Mouse (Mus musculus): ENCODE results near the gene Cyfip1. TPM values are rescaled to one million over a fixed set of nuclear protein-coding genes. Genes with fewer than 3 reads are reported as not detected.

Cyfip1 gene
- polyA plus RNA-seq, 1 experiment from 2014 or later = 45.1 TPM

DNA sequence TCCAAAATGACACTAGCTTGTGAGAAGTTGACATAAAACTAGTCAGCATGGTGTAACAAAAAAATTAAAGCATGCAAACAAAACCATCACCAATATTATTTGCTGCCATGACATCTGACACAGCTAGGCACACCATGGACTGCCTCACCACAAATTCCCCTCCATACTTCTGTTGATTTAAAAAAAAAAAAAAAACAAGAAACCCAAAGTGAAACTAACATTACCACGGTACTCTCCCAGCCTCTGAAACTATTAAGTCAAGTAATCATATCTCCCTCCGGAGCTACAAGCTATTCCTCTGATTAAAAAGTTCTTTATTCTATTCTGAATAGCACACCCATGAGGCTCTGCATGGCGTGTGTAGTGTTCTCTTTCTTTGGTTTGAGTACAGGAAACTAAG is 115.6 kb downstream of the Cyfip1 start:
- no peaks in the 10 kb centered on the region for H3K27me3 ChIP-seq (replicated peaks; ENCODE audit: control insufficient read depth, insufficient read depth, low read length)
- no peak overlapping the region for H3K4me3 ChIP-seq (ENCODE audit: low read length)
- H3K9ac ChIP-seq (ENCODE audit: low read depth, low read length) = no peak overlapping the region
- 83% methylated on average over 3 of the region's 3 CpGs for WGBS
- no peaks in the 10 kb centered on the region for H3K9me3 ChIP-seq (ENCODE audit: control insufficient read depth, low read length)
- ATAC-seq = no peak
- no peak overlapping the region for H3K4me2 ChIP-seq (ENCODE audit: low read length)
- peaks cover 6% of the 10 kb centered on the region for H3K4me1 ChIP-seq (ENCODE audit: control insufficient read depth, insufficient read depth, low read depth, low read length)
- no peak overlapping the region for H3K27ac ChIP-seq (ENCODE audit: low read depth, low read length)
- peaks cover 8% of the 10 kb centered on the region for H3K36me3 ChIP-seq (ENCODE audit: control insufficient read depth, insufficient read depth, low read length)

DNA sequence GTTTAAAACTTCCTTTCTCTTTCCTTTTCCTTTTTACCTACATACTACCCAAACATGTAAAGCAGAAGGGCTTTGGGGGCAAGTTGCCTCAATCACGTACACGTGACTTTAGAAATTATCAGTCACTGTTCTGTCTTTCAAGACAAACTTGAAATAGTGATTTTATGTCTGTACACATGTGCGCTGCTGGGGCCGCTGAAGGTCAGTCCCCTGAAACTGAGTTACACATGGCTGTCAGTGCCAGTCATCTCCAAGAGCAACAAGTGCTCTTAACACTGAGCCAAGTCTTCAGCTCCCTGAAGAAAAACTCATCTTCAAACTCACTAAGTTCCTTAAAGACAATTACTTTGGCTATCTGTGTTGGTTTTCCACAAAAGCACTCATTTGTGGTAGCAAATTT is 116.4 kb downstream of the Cyfip1 start:
- Histone ChIP-seq H3K27me3 (replicated peaks; ENCODE audit: control insufficient read depth, insufficient read depth, low read length) (no peaks in the 10 kb centered on the region), H3K36me3 (ENCODE audit: control insufficient read depth, insufficient read depth, low read length) (peaks cover 8% of the 10 kb centered on the region), H3K9me3 (ENCODE audit: control insufficient read depth, low read length) (no peaks in the 10 kb centered on the region), H3K4me2 (ENCODE audit: low read length) (no peak overlapping the region), H3K4me1 (ENCODE audit: control insufficient read depth, insufficient read depth, low read depth, low read length) (peaks cover 8% of the 10 kb centered on the region), H3K4me3 (ENCODE audit: low read length) (no peak overlapping the region), H3K27ac (ENCODE audit: low read depth, low read length) (no peak overlapping the region), H3K9ac (ENCODE audit: low read depth, low read length) (no peak overlapping the region)
- WGBS = 98% methylated on average over 4 of the region's 4 CpGs
- ATAC-seq = no peak

DNA sequence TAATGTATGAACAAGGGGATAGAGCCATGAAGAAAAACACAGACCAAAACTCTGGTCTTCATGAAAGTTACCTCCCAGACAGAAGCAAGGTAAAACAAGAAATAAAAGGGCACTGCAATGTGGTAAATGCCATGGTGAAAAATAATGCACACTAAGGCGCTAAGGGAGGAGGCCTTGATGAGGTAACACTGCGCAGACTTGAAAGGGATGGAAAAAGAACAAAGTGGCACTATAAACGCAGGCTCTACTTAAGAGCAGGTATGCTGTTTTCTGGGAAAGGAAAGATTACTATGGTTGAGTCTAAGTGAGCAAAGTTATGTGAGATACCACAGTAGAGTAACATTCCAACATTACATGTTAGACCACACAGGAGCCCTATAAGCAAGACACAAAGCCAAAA is 118.3 kb downstream of the Cyfip1 start:
- Histone ChIP-seq H3K36me3 (ENCODE audit: control insufficient read depth, insufficient read depth, low read length) (peaks cover 2% of the 10 kb centered on the region; the same call in 1 of the 2 replicates), H3K4me2 (ENCODE audit: low read length) (no peak overlapping the region), H3K4me3 (ENCODE audit: low read length) (no peak overlapping the region), H3K9ac (ENCODE audit: low read depth, low read length) (no peak overlapping the region), H3K27ac (ENCODE audit: low read depth, low read length) (no peak overlapping the region), H3K9me3 (ENCODE audit: control insufficient read depth, low read length) (no peaks in the 10 kb centered on the region), H3K27me3 (replicated peaks; ENCODE audit: control insufficient read depth, insufficient read depth, low read length) (no peaks in the 10 kb centered on the region), H3K4me1 (ENCODE audit: control insufficient read depth, insufficient read depth, low read depth, low read length) (peaks cover 14% of the 10 kb centered on the region)
- ATAC-seq = no peak
- 97% methylated on average over 3 of the region's 3 CpGs for WGBS

DNA sequence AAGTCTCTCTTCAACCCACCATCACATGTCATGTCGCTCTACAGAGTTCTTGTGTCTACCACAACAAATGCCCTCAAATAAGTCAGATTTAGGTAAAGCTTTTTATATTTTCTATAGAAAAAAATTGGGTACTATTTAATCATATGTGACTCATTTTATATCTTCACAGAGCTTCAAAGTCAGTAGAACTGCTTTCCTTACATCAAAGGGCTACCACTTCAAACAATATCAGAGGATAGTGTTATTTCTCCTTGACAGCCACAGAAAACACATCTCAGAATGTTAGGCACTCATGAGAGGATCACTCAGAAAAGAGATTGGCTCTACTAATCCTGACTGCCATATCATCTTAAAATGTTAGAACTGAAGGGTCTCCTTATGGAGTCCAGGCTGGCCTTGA is 119.0 kb downstream of the Cyfip1 start:
- Histone ChIP-seq H3K27me3 (replicated peaks; ENCODE audit: control insufficient read depth, insufficient read depth, low read length) (no peaks in the 10 kb centered on the region), H3K9ac (ENCODE audit: low read depth, low read length) (no peak overlapping the region), H3K9me3 (ENCODE audit: control insufficient read depth, low read length) (no peaks in the 10 kb centered on the region), H3K36me3 (ENCODE audit: control insufficient read depth, insufficient read depth, low read length) (peaks cover 2% of the 10 kb centered on the region; the same call in 1 of the 2 replicates), H3K4me2 (ENCODE audit: low read length) (no peak overlapping the region), H3K4me3 (ENCODE audit: low read length) (no peak overlapping the region), H3K4me1 (ENCODE audit: control insufficient read depth, insufficient read depth, low read depth, low read length) (peaks cover 14% of the 10 kb centered on the region), H3K27ac (ENCODE audit: low read depth, low read length) (no peak overlapping the region)
- no peak for ATAC-seq
- 96% methylated on average over 1 of the region's 1 CpGs for WGBS

DNA sequence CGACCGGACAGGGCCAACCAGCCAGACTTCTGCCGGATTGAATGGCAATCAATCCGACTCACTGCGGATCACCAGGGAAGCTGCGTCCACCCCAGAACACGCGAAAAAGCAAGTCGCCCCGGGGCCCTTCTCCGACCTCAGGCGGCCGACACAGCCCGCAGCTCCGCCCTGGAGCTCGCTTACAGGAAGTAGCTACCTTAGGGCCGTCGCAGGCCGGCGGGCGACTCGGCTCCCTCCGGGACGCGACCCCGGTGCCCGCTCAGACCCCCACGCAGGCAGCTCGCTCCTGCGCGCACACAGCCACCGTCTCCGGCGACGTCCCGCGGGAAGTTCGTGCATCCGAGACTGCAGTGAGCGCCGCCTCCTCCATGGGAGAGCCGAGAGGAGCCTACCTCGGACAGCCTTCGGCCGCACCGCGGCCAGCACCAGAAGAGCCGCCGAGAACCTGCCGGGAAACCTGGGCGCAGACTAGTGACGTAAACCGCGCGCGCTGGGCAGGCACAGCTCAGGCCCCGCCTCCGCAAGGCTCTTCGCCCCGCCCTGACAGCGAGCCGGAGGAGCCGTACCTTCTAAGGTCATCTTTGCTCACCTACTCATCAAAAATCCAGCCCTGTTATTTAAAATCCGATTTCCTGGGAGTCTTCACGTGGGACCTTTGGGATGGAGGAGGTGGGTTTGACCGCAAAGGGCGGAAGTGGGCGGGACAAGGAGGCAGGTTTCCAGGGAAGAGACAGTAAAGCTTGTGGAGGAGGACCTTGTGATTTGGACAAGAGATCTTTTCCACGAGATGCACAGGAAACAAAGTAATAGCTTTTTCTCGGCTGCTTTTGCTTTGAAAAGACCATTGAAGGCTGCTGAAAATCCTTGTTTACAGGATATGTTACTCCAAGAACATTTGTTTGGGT is 120.7 kb downstream of the Cyfip1 start, which contains the start of gene Nipa2:
Gene Nipa2, minus strand, starts transcription at position 473 of the 905 bp plus-strand sequence.
- Histone ChIP-seq H3K9me3 (ENCODE audit: control insufficient read depth, low read length) (no peaks in the 10 kb centered on the region), H3K4me3 (ENCODE audit: low read length) (peak within 1 kb of the TSS; percentile 91), H3K36me3 (ENCODE audit: control insufficient read depth, insufficient read depth, low read length) (peaks cover 2% of the 10 kb centered on the region; the same call in 1 of the 2 replicates), H3K9ac (ENCODE audit: low read depth, low read length) (peak within 1 kb of the TSS; percentile 95), H3K27ac (ENCODE audit: low read depth, low read length) (peak within 1 kb of the TSS; percentile 84), H3K4me2 (ENCODE audit: low read length) (peak within 1 kb of the TSS; percentile 75), H3K27me3 (replicated peaks; ENCODE audit: control insufficient read depth, insufficient read depth, low read length) (no peaks in the 10 kb centered on the region), H3K4me1 (ENCODE audit: control insufficient read depth, insufficient read depth, low read depth, low read length) (peaks cover 14% of the 10 kb centered on the region)
- ATAC-seq = peak; percentile 98
- under 1% methylated on average over 67 of the region's 70 CpGs for WGBS

DNA sequence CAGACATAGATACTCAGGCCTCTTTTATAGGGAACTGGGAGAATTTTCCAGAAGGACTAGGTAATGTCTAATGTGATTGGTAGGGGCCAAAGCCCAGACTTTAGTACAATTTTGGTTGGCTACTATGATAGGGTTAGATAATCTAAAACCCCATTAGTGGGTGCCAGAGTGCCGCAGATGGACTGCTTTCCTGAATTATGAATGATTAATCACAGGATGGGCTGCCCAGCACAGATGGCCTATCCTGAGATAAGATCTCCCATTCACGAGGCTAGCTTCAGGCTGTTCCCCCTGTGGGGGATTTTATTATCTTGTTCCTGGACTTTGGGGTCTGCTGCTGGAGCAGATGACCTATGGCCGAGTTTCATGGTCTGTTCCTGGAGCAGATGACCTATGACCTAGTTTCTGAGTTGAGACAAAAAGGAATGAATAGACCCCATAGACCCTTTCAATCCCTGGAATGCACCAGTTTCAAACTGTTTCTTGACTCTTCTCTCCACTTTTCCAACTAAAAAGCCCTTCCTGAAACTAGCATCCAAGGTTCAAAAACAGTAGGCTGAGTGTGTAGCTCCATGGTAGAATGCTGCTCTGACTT is 125.4 kb downstream of the Cyfip1 start:
- no peak overlapping the region for H3K27ac ChIP-seq (ENCODE audit: low read depth, low read length)
- H3K9me3 ChIP-seq (ENCODE audit: control insufficient read depth, low read length) = no peaks in the 10 kb centered on the region
- H3K36me3 ChIP-seq (ENCODE audit: control insufficient read depth, insufficient read depth, low read length) = no peaks in the 10 kb centered on the region
- no peak overlapping the region for H3K4me2 ChIP-seq (ENCODE audit: low read length)
- no peak overlapping the region for H3K9ac ChIP-seq (ENCODE audit: low read depth, low read length)
- no peaks in the 10 kb centered on the region for H3K27me3 ChIP-seq (replicated peaks; ENCODE audit: control insufficient read depth, insufficient read depth, low read length)
- 25% methylated on average over 3 of the region's 3 CpGs for WGBS
- ATAC-seq = no peak
- no peak overlapping the region for H3K4me3 ChIP-seq (ENCODE audit: low read length)
- peaks cover 7% of the 10 kb centered on the region for H3K4me1 ChIP-seq (ENCODE audit: control insufficient read depth, insufficient read depth, low read depth, low read length)

DNA sequence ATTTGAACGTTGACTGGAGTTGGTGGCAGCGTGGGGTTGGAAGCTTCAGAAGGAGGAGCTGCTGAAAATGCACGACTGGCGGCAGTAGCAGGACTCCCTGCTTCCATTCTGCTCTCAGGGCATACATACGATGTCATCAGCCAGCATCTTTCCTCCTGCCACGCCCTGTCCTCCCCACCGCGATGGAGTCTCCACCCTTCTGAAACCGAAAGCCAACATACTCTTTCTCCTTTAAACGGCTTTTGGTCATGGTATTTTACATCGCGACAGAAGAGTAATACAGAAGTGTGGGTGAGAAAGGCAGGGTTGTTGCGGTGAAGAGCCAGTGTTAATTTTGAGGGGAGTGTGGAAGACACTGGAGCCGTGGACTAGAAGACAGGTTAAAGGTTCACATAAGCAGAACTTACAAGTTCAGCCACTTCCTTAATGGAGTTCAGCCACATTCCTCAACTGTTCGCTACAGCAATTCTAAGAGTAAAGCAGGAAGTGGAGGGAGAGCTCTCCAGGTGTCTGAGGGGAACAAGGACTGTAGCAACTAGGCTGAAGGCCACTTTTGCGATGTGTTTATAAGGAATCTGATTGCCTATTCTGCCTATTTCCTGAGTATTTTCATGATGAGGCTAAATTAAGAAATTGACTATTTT is 126.8 kb downstream of the Cyfip1 start:
- Histone ChIP-seq H3K27ac (ENCODE audit: low read depth, low read length) (no peak overlapping the region), H3K9me3 (ENCODE audit: control insufficient read depth, low read length) (no peaks in the 10 kb centered on the region), H3K36me3 (ENCODE audit: control insufficient read depth, insufficient read depth, low read length) (no peaks in the 10 kb centered on the region), H3K27me3 (replicated peaks; ENCODE audit: control insufficient read depth, insufficient read depth, low read length) (no peaks in the 10 kb centered on the region), H3K9ac (ENCODE audit: low read depth, low read length) (peak overlapping the region; percentile 43; the same call in 1 of the 2 replicates), H3K4me3 (ENCODE audit: low read length) (peak overlapping the region; percentile 26), H3K4me1 (ENCODE audit: control insufficient read depth, insufficient read depth, low read depth, low read length) (peaks cover under 1% of the 10 kb centered on the region), H3K4me2 (ENCODE audit: low read length) (peak overlapping the region; percentile 49)
- 44% methylated on average over 16 of the region's 16 CpGs for WGBS
- no peak for ATAC-seq

DNA sequence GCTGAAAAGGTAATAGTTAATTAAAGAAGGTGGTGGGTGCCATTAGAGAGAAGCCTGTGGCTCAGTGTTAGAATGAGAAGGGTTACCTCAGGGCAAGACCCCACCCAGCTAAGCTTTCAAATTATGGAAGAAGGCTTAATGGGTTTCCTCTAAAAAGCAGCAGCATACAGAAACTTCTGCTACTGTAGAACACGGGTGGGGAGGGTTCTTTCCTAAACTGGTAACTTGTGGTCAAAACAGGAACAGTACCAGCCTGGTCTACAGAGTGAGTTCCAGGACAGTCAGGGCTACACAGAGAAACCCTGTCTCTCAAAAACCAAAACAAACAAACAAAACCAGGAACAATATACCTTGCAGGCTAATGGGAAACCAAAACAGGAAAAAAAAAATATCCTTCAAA is 127.9 kb downstream of the Cyfip1 start:
- Histone ChIP-seq H3K27me3 (replicated peaks; ENCODE audit: control insufficient read depth, insufficient read depth, low read length) (no peaks in the 10 kb centered on the region), H3K4me1 (ENCODE audit: control insufficient read depth, insufficient read depth, low read depth, low read length) (no peaks in the 10 kb centered on the region), H3K27ac (ENCODE audit: low read depth, low read length) (no peak overlapping the region), H3K9ac (ENCODE audit: low read depth, low read length) (no peak overlapping the region), H3K36me3 (ENCODE audit: control insufficient read depth, insufficient read depth, low read length) (peaks cover 3% of the 10 kb centered on the region; the same call in 1 of the 2 replicates), H3K9me3 (ENCODE audit: control insufficient read depth, low read length) (no peaks in the 10 kb centered on the region), H3K4me3 (ENCODE audit: low read length) (no peak overlapping the region), H3K4me2 (ENCODE audit: low read length) (no peak overlapping the region)
- 81% methylated on average over 1 of the region's 1 CpGs for WGBS
- no peak for ATAC-seq

DNA sequence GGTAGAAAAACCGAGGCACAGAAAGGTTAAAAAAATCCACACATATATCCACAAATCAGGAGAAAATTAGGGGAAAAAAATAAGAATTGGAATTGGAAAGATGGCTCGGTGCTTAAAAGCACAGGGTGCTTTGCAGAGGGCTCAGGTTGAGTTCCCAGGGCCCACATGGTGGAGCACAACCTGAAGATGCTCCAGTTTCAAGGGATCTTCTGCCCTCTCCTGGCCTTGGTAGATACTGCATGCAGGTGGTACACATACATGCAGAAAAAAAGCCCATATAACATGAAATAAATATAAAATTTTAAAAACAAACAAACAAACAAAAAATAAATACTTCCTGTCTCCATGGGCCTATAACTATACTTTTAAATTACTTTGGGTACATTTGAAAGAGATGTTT is 132.9 kb downstream of the Cyfip1 start:
- 95% methylated on average over 2 of the region's 2 CpGs for WGBS
- H3K4me3 ChIP-seq (ENCODE audit: low read length) = no peak overlapping the region
- no peak overlapping the region for H3K9ac ChIP-seq (ENCODE audit: low read depth, low read length)
- peaks cover 8% of the 10 kb centered on the region for H3K36me3 ChIP-seq (ENCODE audit: control insufficient read depth, insufficient read depth, low read length)
- no peaks in the 10 kb centered on the region for H3K9me3 ChIP-seq (ENCODE audit: control insufficient read depth, low read length)
- no peaks in the 10 kb centered on the region for H3K4me1 ChIP-seq (ENCODE audit: control insufficient read depth, insufficient read depth, low read depth, low read length)
- H3K27me3 ChIP-seq (replicated peaks; ENCODE audit: control insufficient read depth, insufficient read depth, low read length) = no peaks in the 10 kb centered on the region
- no peak overlapping the region for H3K27ac ChIP-seq (ENCODE audit: low read depth, low read length)
- H3K4me2 ChIP-seq (ENCODE audit: low read length) = no peak overlapping the region
- ATAC-seq = no peak

Data from hindbrain, embryonic 16.5 days (tissue).